Mouse (Mus musculus) lung, postnatal 0 days (tissue): ENCODE data around the gene Cnpy2.

ENCODE experiments used
- CTCF ChIP-seq: IDR thresholded peaks from 2 replicates; pipeline ENCODE4 v1.5.1; 2016; ENCODE audit warnings: antibody characterized with exemption, mild to moderate bottlenecking
- EP300 ChIP-seq: IDR thresholded peaks from 2 replicates; pipeline ENCODE4 v1.6.1; 2016; ENCODE audit warnings: antibody characterized with exemption, mild to moderate bottlenecking, control low read depth

GRCm38 (mm10) chr10:128376455-128377211 lies 54.4 kb downstream of the Cnpy2 start, which contains the start of gene Ankrd52:
- TF ChIP-seq CTCF (peak; percentile 58), EP300 (no peak)
